25 mouse cellular contexts compared by ENCODE assay signal in the genomic region with DNA sequence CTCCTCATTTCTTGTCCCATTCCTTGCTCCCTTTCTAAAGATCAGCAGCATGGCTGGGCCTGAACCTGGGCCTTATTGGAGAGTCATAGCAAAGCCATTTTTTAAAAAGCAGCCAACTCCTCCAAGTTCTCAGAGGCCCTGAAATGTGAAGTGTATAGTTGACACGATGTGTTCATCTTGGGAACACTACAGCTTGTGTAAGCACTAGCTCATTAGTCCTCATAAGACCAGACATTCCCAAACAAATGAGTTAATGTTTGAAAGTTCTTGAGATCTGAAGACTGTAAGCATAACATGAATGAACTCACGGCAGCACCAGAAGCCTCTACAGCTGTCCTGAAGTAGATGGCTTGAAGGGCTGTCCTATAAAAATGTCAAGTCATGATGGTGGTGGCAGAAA. TPM values are rescaled to one million over a fixed set of nuclear protein-coding genes. Genes with fewer than 3 reads are reported as not detected.
DNase-seq lines count a peak whose midpoint lies in the region; ATAC-seq and TF ChIP-seq lines count a peak whose summit lies in the region.
"Had no signal": no experiment of that assay in that cellular context is flagged by ENCODE, and none has a peak within 500 bp of the region (broad histone marks: within the 10 kb centered on the region; RNA-seq: fewer than 3 reads in every experiment).

No protein-coding gene starts in this region.

- H3K4me2 ChIP-seq in lung, embryonic 14.5 days = no peak overlapping the region
- H3K4me2 ChIP-seq in lung, postnatal 0 days (replicated peaks; ENCODE audit: low read depth, low read length) = no peak overlapping the region
- no peak overlapping the region for H3K4me2 ChIP-seq in stomach, embryonic 15.5 days
- H3K4me2 ChIP-seq in stomach, postnatal 0 days (replicated peaks; ENCODE audit: low read depth) = no peak overlapping the region
- H3K4me2 ChIP-seq: embryonic facial prominence, embryonic 13.5 days; embryonic facial prominence, embryonic 15.5 days; forebrain, embryonic 12.5 days had no signal

- H3K9ac ChIP-seq in lung, embryonic 14.5 days = no peak overlapping the region
- H3K9ac ChIP-seq in lung, postnatal 0 days (replicated peaks; ENCODE audit: low read depth) = no peak overlapping the region
- H3K9ac ChIP-seq in stomach, embryonic 15.5 days = no peak overlapping the region
- no peak overlapping the region for H3K9ac ChIP-seq in stomach, postnatal 0 days (ENCODE audit: low read length)
- H3K9ac ChIP-seq: embryonic facial prominence, embryonic 13.5 days; embryonic facial prominence, embryonic 15.5 days; forebrain, embryonic 12.5 days had no signal

- TF ChIP-seq CTCF in lung, embryonic 14.5 days (IDR thresholded peaks at IDR 0.05; ENCODE audit: low read depth) = no peak
- no peak for TF ChIP-seq CTCF in lung, postnatal 0 days (IDR thresholded peaks at IDR 0.05)
- no peak for TF ChIP-seq CTCF in stomach, postnatal 0 days (IDR thresholded peaks at IDR 0.05; ENCODE audit: low read depth)

- peak; percentile 66 for TF ChIP-seq EP300 in lung, postnatal 0 days (IDR thresholded peaks at IDR 0.05)
- no peak for TF ChIP-seq EP300 in stomach, postnatal 0 days (optimal IDR thresholded peaks at IDR 0.05)

- H3K27me3 ChIP-seq in lung, embryonic 14.5 days (ENCODE audit: insufficient read depth, low read length) = no peaks in the 10 kb centered on the region
- no peaks in the 10 kb centered on the region for H3K27me3 ChIP-seq in lung, postnatal 0 days (replicated peaks; ENCODE audit: insufficient read depth, low read length)
- no peaks in the 10 kb centered on the region for H3K27me3 ChIP-seq in stomach, embryonic 15.5 days (replicated peaks)
- no peaks in the 10 kb centered on the region for H3K27me3 ChIP-seq in stomach, postnatal 0 days (ENCODE audit: control insufficient read depth, insufficient read depth, low read length)
- H3K27me3 ChIP-seq: embryonic facial prominence, embryonic 13.5 days; embryonic facial prominence, embryonic 15.5 days; forebrain, embryonic 12.5 days had no signal

- WGBS in lung, embryonic 14.5 days = 26% methylated on average over 2 of the region's 2 CpGs
- WGBS in lung, postnatal 0 days = 20% methylated on average over 2 of the region's 2 CpGs
- 34% methylated on average over 2 of the region's 2 CpGs for WGBS in stomach, embryonic 15.5 days
- WGBS in stomach, postnatal 0 days = 43% methylated on average over 2 of the region's 2 CpGs

- no peak overlapping the region for H3K4me3 ChIP-seq in lung, embryonic 14.5 days (ENCODE audit: low read depth, low read length)
- H3K4me3 ChIP-seq in lung, postnatal 0 days (ENCODE audit: low read depth, low read length) = no peak overlapping the region
- no peak overlapping the region for H3K4me3 ChIP-seq in stomach, embryonic 15.5 days (replicated peaks)
- H3K4me3 ChIP-seq in stomach, postnatal 0 days (ENCODE audit: low read depth, low read length) = no peak overlapping the region
- H3K4me3 ChIP-seq: embryonic facial prominence, embryonic 13.5 days; embryonic facial prominence, embryonic 15.5 days; erythroblast, embryonic 14.5 days; forebrain, embryonic 10.5 days; forebrain, embryonic 12.5 days had no signal

- H3K36me3 ChIP-seq in lung, embryonic 14.5 days (ENCODE audit: insufficient read depth) = no peaks in the 10 kb centered on the region
- H3K36me3 ChIP-seq in lung, postnatal 0 days (ENCODE audit: insufficient read depth, low read length) = no peaks in the 10 kb centered on the region
- H3K36me3 ChIP-seq in stomach, embryonic 15.5 days = no peaks in the 10 kb centered on the region
- H3K36me3 ChIP-seq in stomach, postnatal 0 days (ENCODE audit: control insufficient read depth, insufficient read depth, low read length) = no peaks in the 10 kb centered on the region
- H3K36me3 ChIP-seq: embryonic facial prominence, embryonic 13.5 days; embryonic facial prominence, embryonic 15.5 days; forebrain, embryonic 10.5 days; forebrain, embryonic 12.5 days had no signal

- no peak overlapping the region for H3K27ac ChIP-seq in lung, embryonic 14.5 days (ENCODE audit: low read depth)
- no peak overlapping the region for H3K27ac ChIP-seq in lung, postnatal 0 days (ENCODE audit: low read length)
- no peak overlapping the region for H3K27ac ChIP-seq in stomach, embryonic 15.5 days
- no peak overlapping the region for H3K27ac ChIP-seq in stomach, postnatal 0 days (replicated peaks)
- H3K27ac ChIP-seq: embryonic facial prominence, embryonic 13.5 days; embryonic facial prominence, embryonic 15.5 days; forebrain, embryonic 10.5 days; forebrain, embryonic 12.5 days had no signal

- ATAC-seq in lung, embryonic 14.5 days (ENCODE audit: insufficient read depth) = peak; percentile 32; the same call in 1 of the 2 replicates
- peak; percentile 80 for ATAC-seq in lung, postnatal 0 days
- peak; percentile 50; the same call in 1 of the 2 replicates for ATAC-seq in stomach, embryonic 15.5 days (ENCODE audit: insufficient read depth, low FRiP score, low read depth)
- no peak for ATAC-seq in stomach, postnatal 0 days (ENCODE audit: low FRiP score, low TSS enrichment)
- no peak for ATAC-seq in megakaryocyte-erythroid progenitor cell, adult 5-6 weeks (replicated peaks; ENCODE audit: low FRiP score, low TSS enrichment, poor library complexity, severe bottlenecking)
- ATAC-seq: forebrain, embryonic 14.5 days had no signal

- no peaks in the 10 kb centered on the region for H3K9me3 ChIP-seq in lung, embryonic 14.5 days (ENCODE audit: low read depth, low read length)
- no peaks in the 10 kb centered on the region for H3K9me3 ChIP-seq in lung, postnatal 0 days (ENCODE audit: low read length)
- no peaks in the 10 kb centered on the region for H3K9me3 ChIP-seq in stomach, embryonic 15.5 days
- H3K9me3 ChIP-seq in stomach, postnatal 0 days (ENCODE audit: control insufficient read depth, low read length) = no peaks in the 10 kb centered on the region
- H3K9me3 ChIP-seq: embryonic facial prominence, embryonic 13.5 days; embryonic facial prominence, embryonic 15.5 days; forebrain, embryonic 10.5 days; forebrain, embryonic 12.5 days had no signal

- peak; percentile 12 for DNase-seq in lung, embryonic 14.5 days
- DNase-seq in lung, postnatal 14 days = no peak
- peak; percentile 52 for DNase-seq in lung, postnatal 0 days (ENCODE audit: low spot score)
- no peak for DNase-seq in lung, postnatal 4 days
- DNase-seq in stomach, postnatal 0 days (ENCODE audit: low spot score) = no peak
- DNase-seq: adrenal gland, adult 2 months; adrenal gland, postnatal 10 days; adrenal gland, postnatal 25 days; cerebellum, adult 11 months; cerebellum, adult 18-20 months; cerebellum, adult 8-10 months; cerebellum, adult 9-11 months; cerebellum, postnatal 14 days; cerebellum, postnatal 36 days; embryo, embryonic 11 days had no signal

- H3K4me1 ChIP-seq in lung, embryonic 14.5 days (ENCODE audit: insufficient read depth) = no peaks in the 10 kb centered on the region
- no peaks in the 10 kb centered on the region for H3K4me1 ChIP-seq in lung, postnatal 0 days (ENCODE audit: insufficient read depth, low read depth, low read length)
- no peaks in the 10 kb centered on the region for H3K4me1 ChIP-seq in stomach, embryonic 15.5 days
- no peaks in the 10 kb centered on the region for H3K4me1 ChIP-seq in stomach, postnatal 0 days (replicated peaks; ENCODE audit: control insufficient read depth, insufficient read depth)
- H3K4me1 ChIP-seq: embryonic facial prominence, embryonic 13.5 days; embryonic facial prominence, embryonic 15.5 days; forebrain, embryonic 10.5 days; forebrain, embryonic 12.5 days had no signal

RNA-seq across cellular contexts. Expression of gene Tm4sf1, which starts 32.8 kb away (rescaled TPM):
- 53.8 and 60.9 TPM in 2 replicates for polyA plus RNA-seq in lung, embryonic 14.5 days (2014; fragmentation: Nextera tagmentation; extraction: Ambion mirVana)
- polyA plus RNA-seq in lung, postnatal 0 days (2015; fragmentation: Nextera tagmentation; extraction: Ambion mirVana) = 438 and 517 TPM in 2 replicates
- 56.8 and 63.4 TPM in 2 replicates for polyA plus RNA-seq in stomach, embryonic 15.5 days (2015; fragmentation: Nextera tagmentation; extraction: Ambion mirVana)
- polyA plus RNA-seq in stomach, postnatal 0 days (2015; fragmentation: Nextera tagmentation; extraction: Ambion mirVana) = 65.9 and 69.6 TPM in 2 replicates
- total RNA-seq in megakaryocyte-erythroid progenitor cell, adult 5-6 weeks (2014; fragmentation: Nextera tagmentation) = not detected in 2 replicates
- not detected in 2 replicates for total RNA-seq in megakaryocyte-erythroid progenitor cell, adult 5-6 weeks (2017)
- total RNA-seq: common myeloid progenitor, adult 5-6 weeks; MEL had no signal
- polyA plus RNA-seq: erythroblast, embryonic 14.5 days had no signal

Comparison
In these comparisons a context has a peak if more than half of its experiments do, and no peak if none do; other contexts are left out.
1. ATAC-seq: peak in lung, embryonic 14.5 days (single experiment), lung, postnatal 0 days (single experiment) and stomach, embryonic 15.5 days (single experiment); none in stomach, postnatal 0 days (single experiment) and megakaryocyte-erythroid progenitor cell, adult 5-6 weeks (single experiment).
2. DNase-seq: peak in lung, embryonic 14.5 days (single experiment) and lung, postnatal 0 days (single experiment); none in lung, postnatal 14 days (single experiment), lung, postnatal 4 days (0 of 2) and stomach, postnatal 0 days (single experiment).